Mouse (Mus musculus) hindbrain, embryonic 10.5 days (tissue): ENCODE data around the gene Ifna13. TPM values are rescaled to one million over a fixed set of nuclear protein-coding genes. Genes with fewer than 3 reads are reported as not detected.

Experiments
- DNase-seq: peaks from one replicate; pipeline ENCODE4 v3.0.0-alpha.2; 2017; ENCODE audit warnings: low spot score
- H3K27ac ChIP-seq: fragments of 300-500 bp; sonication (generic); 2 replicates; pipeline ENCODE4 v1.5.1; 2016; ENCODE audit warnings: mild to moderate bottlenecking, moderate library complexity
- H3K27me3 ChIP-seq: fragments of 300-500 bp; sonication (generic); 2 replicates; pipeline ENCODE4 v1.6.1; 2016; ENCODE audit warnings: mild to moderate bottlenecking; ENCODE audit not compliant: poor library complexity, insufficient read depth, severe bottlenecking
- H3K36me3 ChIP-seq: fragments of 300-500 bp; sonication (generic); 2 replicates; pipeline ENCODE4 v1.6.1; 2016; ENCODE audit warnings: mild to moderate bottlenecking, moderate library complexity
- H3K4me1 ChIP-seq: fragments of 300-500 bp; sonication (generic); replicated peaks from 2 replicates; pipeline ENCODE4 v1.6.1; 2016; ENCODE audit warnings: mild to moderate bottlenecking
- H3K4me3 ChIP-seq: fragments of 300-500 bp; sonication (generic); 2 replicates; pipeline ENCODE4 v1.5.1; 2016; ENCODE audit warnings: mild to moderate bottlenecking, moderate library complexity
- H3K9me3 ChIP-seq: fragments of 300-500 bp; sonication (generic); 2 replicates; pipeline ENCODE4 v1.6.1; 2016; ENCODE audit warnings: mild to moderate bottlenecking, moderate library complexity
- WGBS: fragments of 180-500 bp; shearing (Covaris S2); methylation state at CpG from one replicate; pipeline ENCODE4 v1.1.7; 2016; 5-methylcytosine and 5-hydroxymethylcytosine counted together
- polyA plus RNA-seq: library from polyadenylated mRNA; unstranded; fragments of >200 nt; fragmentation: Nextera tagmentation; extraction: Ambion mirVana; gene quantifications from 2 replicates; pipeline ENCODE4 v1.2.1, GENCODE M21; 2016

Gene Ifna13
- not detected in 2 replicates for polyA plus RNA-seq

DNA sequence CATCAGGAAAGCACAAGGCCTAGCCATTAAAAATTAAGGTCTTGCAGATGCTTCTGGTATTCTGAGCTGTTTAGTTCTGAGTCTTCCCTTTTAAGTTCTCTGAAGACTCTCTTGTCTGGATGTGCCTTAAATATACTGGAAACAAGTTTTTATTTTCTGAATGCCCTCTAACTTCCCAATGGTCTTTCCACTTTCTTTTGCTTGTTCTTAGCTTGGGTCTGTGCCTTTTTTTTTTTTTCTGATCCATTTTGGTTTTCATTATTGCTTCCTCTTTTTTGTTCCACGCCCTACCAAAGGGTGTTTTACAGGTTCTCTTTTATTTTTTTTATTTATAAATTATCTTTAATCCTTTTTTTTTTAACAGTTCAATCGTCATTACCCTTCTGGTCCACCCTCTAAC, at the start of gene Ifna13:
TSS of gene Ifna13 (minus strand) at position 101 of the 400 bp plus-strand sequence.
- DNase-seq: no peak
- Histone ChIP-seq H3K36me3 (no peaks in the 10 kb centered on the region), H3K4me3 (no peak within 1 kb of the TSS), H3K27ac (no peak within 1 kb of the TSS), H3K4me1 (no peaks in the 10 kb centered on the region), H3K27me3 (no peaks in the 10 kb centered on the region), H3K9me3 (no peaks in the 10 kb centered on the region)
- WGBS: 67% methylated on average over 2 of the region's 2 CpGs

DNA sequence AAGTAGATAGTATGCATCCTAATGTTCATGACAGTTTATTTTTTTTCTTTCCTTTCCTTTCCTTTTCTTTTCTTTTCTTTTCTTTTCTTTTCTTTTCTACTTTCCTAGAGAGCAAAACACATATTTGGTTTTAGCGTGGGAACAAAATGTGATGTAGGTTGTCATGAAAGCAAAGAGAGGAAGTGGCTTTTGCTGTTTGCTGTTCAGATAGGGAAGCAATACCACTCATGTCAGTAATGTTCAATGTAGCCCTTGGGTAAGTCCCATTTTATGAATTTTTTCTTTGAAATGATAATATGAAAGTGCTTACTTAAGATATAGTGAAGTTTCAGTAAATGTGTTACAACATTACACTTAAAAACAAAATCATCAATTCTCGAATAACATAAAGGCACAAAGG, 49.1 kb upstream of the Ifna13 start:
- DNase-seq: no peak
- Histone ChIP-seq H3K9me3 (no peaks in the 10 kb centered on the region), H3K4me3 (no peak overlapping the region), H3K4me1 (no peaks in the 10 kb centered on the region), H3K27ac (no peak overlapping the region), H3K27me3 (no peaks in the 10 kb centered on the region), H3K36me3 (no peaks in the 10 kb centered on the region)
- 86% methylated on average over 2 of the region's 2 CpGs for WGBS

DNA sequence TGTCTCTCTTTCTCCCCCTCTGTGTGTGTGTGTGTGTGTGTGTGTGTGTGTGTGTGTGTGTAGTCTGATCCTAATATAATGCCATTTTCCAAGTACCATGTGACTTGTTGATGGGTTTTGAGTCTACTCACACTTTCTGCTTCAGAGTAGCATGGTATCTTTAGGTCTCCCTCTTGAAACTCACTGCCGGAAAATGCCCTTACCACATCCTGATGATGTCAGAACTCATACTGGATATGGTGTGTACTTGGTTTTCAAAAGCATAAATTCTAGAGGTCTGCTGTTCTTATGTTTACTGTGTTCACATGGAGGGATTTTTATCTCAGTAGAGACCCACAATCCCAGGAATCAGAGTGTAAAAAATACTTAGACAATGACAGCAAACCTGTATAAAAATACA, 48.3 kb upstream of the Ifna13 start:
- Histone ChIP-seq H3K27me3 (no peaks in the 10 kb centered on the region), H3K9me3 (no peaks in the 10 kb centered on the region), H3K4me3 (no peak overlapping the region), H3K4me1 (no peaks in the 10 kb centered on the region), H3K36me3 (no peaks in the 10 kb centered on the region), H3K27ac (no peak overlapping the region)
- WGBS: 95% methylated on average over 1 of the region's 1 CpGs
- no peak for DNase-seq

DNA sequence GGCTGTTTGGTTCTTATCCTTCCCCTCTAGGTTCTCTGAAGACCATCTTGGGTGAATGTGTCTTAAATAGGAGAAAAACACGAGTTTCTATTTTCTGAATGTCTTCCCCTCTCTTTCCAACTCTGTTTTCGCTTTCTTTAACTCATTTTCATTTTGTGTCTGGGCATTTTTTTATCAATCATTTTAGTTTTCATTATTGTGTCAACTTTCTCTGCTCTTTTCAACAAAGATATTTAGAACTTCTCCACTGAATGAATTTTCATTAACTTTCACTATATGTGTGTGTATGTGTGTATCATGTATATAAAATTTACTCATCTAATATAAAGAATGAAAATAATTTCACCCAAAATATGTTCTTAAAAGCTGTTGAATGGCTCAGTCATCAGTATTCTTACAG, 47.0 kb upstream of the Ifna13 start, which contains the start of gene Ifnab:
TSS of gene Ifnab (minus strand) at position 101 of the 400 bp plus-strand sequence.
- Histone ChIP-seq H3K27me3 (no peaks in the 10 kb centered on the region), H3K27ac (no peak within 1 kb of the TSS), H3K9me3 (no peaks in the 10 kb centered on the region), H3K4me3 (no peak within 1 kb of the TSS), H3K4me1 (no peaks in the 10 kb centered on the region), H3K36me3 (no peaks in the 10 kb centered on the region)
- WGBS: 71% methylated on average over 2 of the region's 2 CpGs
- no peak for DNase-seq

GRCm38 (mm10) chr4:88683812-88684211, 39.6 kb upstream of the Ifna13 start, which contains the start of gene Ifna2:
Ifna2 (minus strand) TSS chr4:88683912.
- Histone ChIP-seq H3K9me3 (no peaks in the 10 kb centered on the region), H3K4me3 (no peak within 1 kb of the TSS), H3K4me1 (no peaks in the 10 kb centered on the region), H3K27ac (no peak within 1 kb of the TSS), H3K27me3 (no peaks in the 10 kb centered on the region), H3K36me3 (no peaks in the 10 kb centered on the region)
- no peak for DNase-seq
- 90% methylated on average over 1 of the region's 1 CpGs for WGBS

GRCm38 (mm10) chr4:88681353-88681752, 37.1 kb upstream of the Ifna13 start:
- H3K27me3 ChIP-seq: no peaks in the 10 kb centered on the region
- H3K4me3 ChIP-seq: no peak overlapping the region
- 87% methylated on average over 3 of the region's 3 CpGs for WGBS
- no peak overlapping the region for H3K27ac ChIP-seq
- H3K36me3 ChIP-seq: no peaks in the 10 kb centered on the region
- DNase-seq: no peak
- no peaks in the 10 kb centered on the region for H3K9me3 ChIP-seq
- no peaks in the 10 kb centered on the region for H3K4me1 ChIP-seq

GRCm38 (mm10) chr4:88680362-88680761, 36.1 kb upstream of the Ifna13 start:
- 56% methylated on average over 8 of the region's 8 CpGs for WGBS
- H3K27me3 ChIP-seq: no peaks in the 10 kb centered on the region
- no peak for DNase-seq

DNA sequence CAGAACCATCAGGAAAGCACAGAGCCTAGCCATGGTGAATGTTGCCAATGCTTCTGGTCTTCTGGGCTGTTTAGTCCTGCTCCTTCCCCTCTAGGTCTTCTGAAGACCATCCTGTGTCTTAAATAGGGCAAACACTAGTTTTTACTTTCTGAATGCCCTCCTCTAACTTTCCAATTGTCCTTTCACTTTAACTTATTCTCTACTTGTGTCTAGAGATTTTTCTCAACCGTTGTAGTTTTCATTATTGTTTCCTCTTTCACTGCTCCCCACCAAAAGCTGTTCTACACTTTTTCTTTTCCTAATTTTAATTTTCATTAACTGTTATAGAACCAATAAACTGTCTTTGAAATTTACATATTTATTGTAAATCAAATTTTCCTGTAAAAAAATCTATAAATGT, 32.6 kb upstream of the Ifna13 start, which contains the start of gene Ifna16:
TSS of gene Ifna16 (minus strand) at position 101 of the 400 bp plus-strand sequence.
- WGBS: 79% methylated on average over 1 of the region's 1 CpGs
- no peaks in the 10 kb centered on the region for H3K9me3 ChIP-seq

More at GRCm38 (mm10) chr4:88680362-88680761, 36.1 kb upstream of the Ifna13 start:
- H3K36me3 ChIP-seq: no peaks in the 10 kb centered on the region
- no peaks in the 10 kb centered on the region for H3K4me1 ChIP-seq
- H3K27ac ChIP-seq: no peak overlapping the region
- H3K4me3 ChIP-seq: no peak overlapping the region
- H3K9me3 ChIP-seq: no peaks in the 10 kb centered on the region

GRCm38 (mm10) chr4:88655461-88655860, 11.2 kb upstream of the Ifna13 start:
- DNase-seq: no peak
- Histone ChIP-seq H3K9me3 (0 out of 2 replicates have a peak, but pooled peaks cover 3% of the 10 kb centered on the region), H3K4me3 (no peak overlapping the region), H3K27ac (no peak overlapping the region), H3K36me3 (no peaks in the 10 kb centered on the region), H3K4me1 (no peaks in the 10 kb centered on the region), H3K27me3 (no peaks in the 10 kb centered on the region)
- 59% methylated on average over 1 of the region's 1 CpGs for WGBS

More for the DNA sequence above, 32.6 kb upstream of the Ifna13 start, which contains the start of gene Ifna16:
- Histone ChIP-seq H3K36me3 (no peaks in the 10 kb centered on the region), H3K27me3 (no peaks in the 10 kb centered on the region), H3K4me3 (no peak within 1 kb of the TSS), H3K4me1 (no peaks in the 10 kb centered on the region), H3K27ac (no peak within 1 kb of the TSS)
- DNase-seq: no peak

- Histone ChIP-seq H3K27me3 (no peaks in the 10 kb centered on the region), H3K9me3 (0 out of 2 replicates have a peak, but pooled peaks cover 3% of the 10 kb centered on the region), H3K27ac (no peak overlapping the region), H3K36me3 (no peaks in the 10 kb centered on the region), H3K4me1 (no peaks in the 10 kb centered on the region), H3K4me3 (no peak overlapping the region)
- no peak for DNase-seq
- 78% methylated on average over 3 of the region's 3 CpGs for WGBS
Measured at GRCm38 (mm10) chr4:88653644-88654043, 9.4 kb upstream of the Ifna13 start.

GRCm38 (mm10) chr4:88642526-88642925, 1.7 kb downstream of the Ifna13 start:
- 37% methylated on average over 2 of the region's 2 CpGs for WGBS
- Histone ChIP-seq H3K36me3 (no peaks in the 10 kb centered on the region), H3K27me3 (no peaks in the 10 kb centered on the region), H3K4me3 (no peak overlapping the region), H3K27ac (no peak overlapping the region), H3K9me3 (no peaks in the 10 kb centered on the region), H3K4me1 (no peaks in the 10 kb centered on the region)
- DNase-seq: no peak

DNA sequence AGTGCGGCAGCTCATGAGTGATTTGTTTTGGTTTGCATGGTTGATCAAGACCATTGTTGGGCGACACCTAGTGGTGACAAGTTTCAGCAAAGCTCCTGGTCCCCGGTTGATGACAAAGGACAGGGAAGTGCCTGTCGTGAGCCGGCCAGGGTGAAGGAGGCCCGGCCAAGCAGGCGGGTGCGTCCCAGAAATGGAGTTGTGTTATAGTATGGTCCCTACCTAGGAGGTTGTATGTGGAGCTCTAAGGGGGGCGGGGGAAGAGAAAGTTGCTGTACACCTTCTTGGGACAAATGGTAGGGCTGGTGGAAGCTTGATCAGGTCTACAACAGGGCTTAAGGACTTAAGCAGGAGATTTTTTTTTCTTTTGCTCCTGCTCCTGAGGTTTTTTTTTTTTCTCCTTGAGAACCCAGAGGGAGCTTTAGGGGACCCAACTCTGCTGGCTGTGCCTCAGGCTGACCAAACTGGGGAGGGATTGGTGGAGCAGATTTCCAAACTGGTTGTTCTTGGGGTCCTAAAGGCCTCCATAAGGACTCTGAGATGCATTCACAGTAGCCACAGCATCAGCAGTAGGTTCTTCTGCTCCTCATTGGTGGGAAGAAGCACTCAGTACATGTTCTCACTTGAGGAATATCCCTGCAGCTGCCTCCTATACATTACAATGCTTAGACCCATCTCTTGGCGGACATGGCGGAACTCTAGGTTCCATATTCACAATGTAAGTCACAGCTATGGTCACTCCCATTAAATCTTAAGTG, 3.0 kb downstream of the Ifna13 start:
- H3K4me3 ChIP-seq: peak overlapping the region; percentile 38
- 19% methylated on average over 11 of the region's 11 CpGs for WGBS

GRCm38 (mm10) chr4:88640704-88641076, 3.6 kb downstream of the Ifna13 start:
- DNase-seq: no peak
- Histone ChIP-seq H3K36me3 (no peaks in the 10 kb centered on the region), H3K4me1 (no peaks in the 10 kb centered on the region), H3K9me3 (no peaks in the 10 kb centered on the region), H3K4me3 (peak overlapping the region; percentile 38), H3K27ac (no peak overlapping the region), H3K27me3 (no peaks in the 10 kb centered on the region)
- WGBS: 73% methylated on average over 8 of the region's 8 CpGs

More for the DNA sequence above, 3.0 kb downstream of the Ifna13 start:
- H3K36me3 ChIP-seq: no peaks in the 10 kb centered on the region
- DNase-seq: peak; percentile 88
- H3K9me3 ChIP-seq: no peaks in the 10 kb centered on the region
- no peak overlapping the region for H3K27ac ChIP-seq
- H3K4me1 ChIP-seq: no peaks in the 10 kb centered on the region
- H3K27me3 ChIP-seq: no peaks in the 10 kb centered on the region
